Mouse (Mus musculus) urinary bladder, postnatal 36 days (tissue): ENCODE results near the gene Olfr1188.
"Not testable (repeated sequence)": the region's sequence is repeated elsewhere in the genome, so short reads cannot be mapped to it uniquely, and the experiment has no call there.

Experiments used
- DNase-seq, 2 experiments: peaks; one replicate each; pipeline ENCODE4 v3.0.0; 2022; ENCODE audit warnings: low spot score in 2 of 2, mixed read lengths in 1 of 2

Gene Olfr1188

GRCm38 (mm10) chr2:88556635-88557034 lies at the start of gene Olfr1188:
Gene Olfr1188 (plus strand): TSS chr2:88556935.
- no peak for DNase-seq

GRCm38 (mm10) chr2:88518251-88518650 lies 38.5 kb upstream of the Olfr1188 start, which contains the start of gene Olfr1186:
Gene Olfr1186 (plus strand): TSS chr2:88518551.
- no peak for DNase-seq

- no peak for DNase-seq
Measured at GRCm38 (mm10) chr2:88525720-88526119, 31.0 kb upstream of the Olfr1188 start.

GRCm38 (mm10) chr2:88572696-88573095 lies 16.0 kb downstream of the Olfr1188 start:
- not testable (repeated sequence) for DNase-seq

GRCm38 (mm10) chr2:88586154-88586553 lies 29.4 kb downstream of the Olfr1188 start, which contains the start of gene Olfr1189:
Gene Olfr1189 (plus strand): TSS chr2:88586454.
- DNase-seq: no peak
